Mouse (Mus musculus) testis, adult 2 months (tissue): ENCODE data around the gene Dph5.

Source experiments
- CTCF ChIP-seq: fragments of 200-500 bp; IDR thresholded peaks from 2 replicates; pipeline ENCODE4 v1.5.1; 2012; ENCODE audit warnings: low read depth, mild to moderate bottlenecking, inconsistent platforms, low read length, moderate library complexity; ENCODE audit not compliant: control insufficient read depth, insufficient read depth, insufficient replicate concordance
- POLR2A ChIP-seq: fragments of 200-500 bp; IDR thresholded peaks from 2 replicates; pipeline ENCODE4 v1.6.1; 2012; ENCODE audit warnings: low read depth, mild to moderate bottlenecking, inconsistent platforms, low read length, moderate library complexity; ENCODE audit not compliant: control insufficient read depth

DNA sequence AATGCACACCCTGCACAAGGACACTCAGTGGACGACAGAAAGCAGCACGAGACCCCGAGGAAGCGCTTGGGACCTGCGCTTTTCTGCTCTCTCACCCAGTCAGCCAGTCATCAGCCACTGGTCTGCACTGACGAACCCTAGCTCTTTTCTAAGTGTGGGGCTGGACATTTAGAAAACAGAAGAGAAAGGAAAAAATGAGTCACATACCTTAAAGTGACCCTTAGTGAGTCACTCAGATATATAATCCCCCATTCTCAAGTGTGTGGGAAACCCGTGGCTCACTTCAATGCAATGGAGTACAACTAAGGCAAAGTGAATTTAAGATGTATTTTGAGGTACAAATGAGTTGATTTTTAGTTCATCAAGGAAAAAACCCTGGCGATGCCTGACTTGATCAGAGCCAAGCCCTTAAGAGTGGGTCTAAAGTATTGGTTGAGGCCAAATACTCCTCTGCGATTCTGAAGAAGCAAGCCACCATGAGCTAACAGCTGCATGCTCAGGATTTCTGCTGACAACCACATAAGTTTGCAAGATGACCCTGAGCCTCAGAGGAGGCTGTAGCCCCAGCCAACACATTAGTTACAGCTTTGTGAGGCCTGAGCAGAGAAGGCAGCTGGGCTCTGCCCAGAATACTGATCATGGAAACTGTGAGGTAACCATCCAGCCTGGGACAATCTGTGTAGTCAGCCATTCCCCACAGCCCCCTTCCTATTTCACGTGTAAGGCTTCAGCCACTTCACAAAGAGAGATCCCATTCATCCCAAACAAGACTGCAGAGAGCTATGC, 81.3 kb downstream of the Dph5 start:
- TF ChIP-seq POLR2A (no peak), CTCF (no peak)
